Mouse (Mus musculus) testis, adult 2 months (tissue): ENCODE data around the gene Tnfaip8l2. TPM values are rescaled to one million over a fixed set of nuclear protein-coding genes. Genes with fewer than 3 reads are reported as not detected.

Experiments used
- H3K27ac ChIP-seq: fragments of 200-500 bp; 2 replicates; pipeline ENCODE4 v1.5.1; 2012; ENCODE audit warnings: low read depth, low read length; ENCODE audit not compliant: control insufficient read depth, insufficient read depth
- H3K27me3 ChIP-seq: fragments of 200-500 bp; 2 replicates; pipeline ENCODE4 v1.6.1; 2012; ENCODE audit warnings: mild to moderate bottlenecking, low read length, moderate library complexity; ENCODE audit not compliant: control insufficient read depth, insufficient read depth
- H3K36me3 ChIP-seq: fragments of 200-500 bp; 2 replicates; pipeline ENCODE4 v1.6.1; 2012; ENCODE audit warnings: mild to moderate bottlenecking, low read length; ENCODE audit not compliant: control insufficient read depth, insufficient read depth
- H3K4me1 ChIP-seq: fragments of 200-500 bp; 2 replicates; pipeline ENCODE4 v1.6.1; 2012; ENCODE audit warnings: low read length; ENCODE audit not compliant: control insufficient read depth, insufficient read depth
- H3K4me3 ChIP-seq: fragments of 200-500 bp; 2 replicates; pipeline ENCODE4 v1.5.1; 2012; ENCODE audit warnings: low read depth, mild to moderate bottlenecking, low read length, moderate library complexity, mixed read lengths; ENCODE audit not compliant: control insufficient read depth
- CTCF ChIP-seq: fragments of 200-500 bp; IDR thresholded peaks from 2 replicates; pipeline ENCODE4 v1.5.1; 2012; ENCODE audit warnings: low read depth, mild to moderate bottlenecking, inconsistent platforms, low read length, moderate library complexity; ENCODE audit not compliant: control insufficient read depth, insufficient read depth, insufficient replicate concordance
- POLR2A ChIP-seq: fragments of 200-500 bp; IDR thresholded peaks from 2 replicates; pipeline ENCODE4 v1.6.1; 2012; ENCODE audit warnings: low read depth, mild to moderate bottlenecking, inconsistent platforms, low read length, moderate library complexity; ENCODE audit not compliant: control insufficient read depth
- polyA plus RNA-seq: library from polyadenylated mRNA; depleted of rRNA; stranded (reverse); fragments of >200 nt; gene quantifications from 2 replicates; pipeline ENCODE4 v1.2.3, GENCODE M21; 2012

Gene Tnfaip8l2
- polyA plus RNA-seq, 1 experiment = 0.81 TPM

DNA sequence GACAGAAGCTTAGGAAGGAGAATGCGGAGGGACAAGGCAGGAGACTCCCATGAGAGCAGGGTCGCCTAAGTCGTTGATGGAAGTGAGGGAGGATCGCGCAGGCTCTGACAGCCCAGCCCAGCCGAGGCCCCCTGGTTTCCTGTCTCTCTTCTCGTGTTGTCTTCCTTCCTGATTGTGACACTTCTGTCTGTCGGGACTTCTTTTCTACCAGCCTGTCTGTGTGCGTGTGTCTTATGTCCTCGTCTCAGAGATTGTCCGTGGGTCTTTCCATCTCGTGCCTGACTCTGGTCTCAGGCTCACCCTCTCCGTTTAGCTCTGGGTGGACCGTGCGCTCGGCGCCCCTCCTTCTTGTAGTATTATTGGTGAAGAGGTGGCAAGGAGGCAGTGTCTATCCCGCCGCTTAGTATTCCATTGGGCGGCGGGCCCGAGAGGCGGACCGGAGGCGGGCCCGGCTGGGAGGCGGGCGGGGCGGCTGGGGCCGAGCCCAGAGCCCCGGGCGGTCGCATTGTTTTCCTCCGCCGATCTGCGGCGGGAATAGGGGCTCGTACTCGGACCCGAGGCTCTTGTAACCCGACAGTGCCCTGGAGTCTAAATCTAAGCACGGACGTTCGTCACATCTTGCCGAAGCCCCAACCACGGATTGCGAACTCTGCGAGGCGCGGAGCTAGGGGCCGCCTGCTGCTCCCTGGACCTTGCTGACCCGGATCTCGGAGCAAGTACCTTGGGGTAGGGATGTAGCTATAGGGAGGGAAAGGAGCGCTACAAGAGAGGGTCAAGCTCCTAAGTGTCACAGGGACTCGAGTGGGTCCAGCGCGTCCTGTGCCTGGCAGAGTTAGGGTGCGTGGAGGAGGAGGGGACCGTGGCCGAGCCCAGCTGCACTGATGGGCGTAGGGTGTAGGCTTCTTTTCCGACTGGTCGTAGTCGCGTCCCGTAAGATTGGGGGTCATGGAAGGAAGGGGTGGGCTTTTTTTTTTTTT lies 18.1 kb upstream of the Tnfaip8l2 start, which contains the start of gene Sema6c:
Sema6c (plus strand) TSS at position 471 of the 977 bp plus-strand sequence.
- Histone ChIP-seq H3K36me3 (no peaks in the 10 kb centered on the region), H3K27ac (peak within 1 kb of the TSS; percentile 47), H3K4me3 (peak within 1 kb of the TSS; percentile 86), H3K27me3 (no peaks in the 10 kb centered on the region; the same call in 1 of the 2 replicates), H3K4me1 (peaks cover 15% of the 10 kb centered on the region)
- TF ChIP-seq CTCF = no peak
- TF ChIP-seq POLR2A = peak; percentile 79

DNA sequence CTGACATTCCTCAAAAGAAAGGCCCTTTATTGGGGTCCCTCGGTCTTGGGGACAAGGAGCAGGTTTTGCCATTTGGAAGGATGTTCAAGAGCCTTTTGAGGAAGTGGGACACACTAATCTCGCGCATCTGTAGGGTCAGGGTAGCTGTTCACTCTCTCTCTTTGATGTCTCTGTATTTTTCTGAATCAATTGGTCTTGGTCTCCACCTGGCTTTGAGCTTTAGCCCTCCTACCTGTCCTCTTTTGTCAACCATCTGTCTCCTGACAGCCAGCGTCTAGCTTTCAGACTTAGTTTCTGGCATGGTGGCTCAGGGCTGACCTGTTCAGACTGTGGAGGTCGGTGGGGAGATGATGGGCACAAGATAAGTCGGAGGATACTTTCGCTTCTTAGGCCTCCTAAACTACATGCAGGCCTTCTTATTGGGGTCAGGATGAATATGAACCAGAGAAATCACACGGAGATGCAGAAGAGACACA lies 17.4 kb upstream of the Tnfaip8l2 start:
- Histone ChIP-seq H3K36me3 (no peaks in the 10 kb centered on the region), H3K4me3 (peak overlapping the region; percentile 86), H3K27me3 (no peaks in the 10 kb centered on the region; the same call in 1 of the 2 replicates), H3K4me1 (peaks cover 15% of the 10 kb centered on the region), H3K27ac (peak overlapping the region; percentile 27)
- no peak for TF ChIP-seq POLR2A
- no peak for TF ChIP-seq CTCF

DNA sequence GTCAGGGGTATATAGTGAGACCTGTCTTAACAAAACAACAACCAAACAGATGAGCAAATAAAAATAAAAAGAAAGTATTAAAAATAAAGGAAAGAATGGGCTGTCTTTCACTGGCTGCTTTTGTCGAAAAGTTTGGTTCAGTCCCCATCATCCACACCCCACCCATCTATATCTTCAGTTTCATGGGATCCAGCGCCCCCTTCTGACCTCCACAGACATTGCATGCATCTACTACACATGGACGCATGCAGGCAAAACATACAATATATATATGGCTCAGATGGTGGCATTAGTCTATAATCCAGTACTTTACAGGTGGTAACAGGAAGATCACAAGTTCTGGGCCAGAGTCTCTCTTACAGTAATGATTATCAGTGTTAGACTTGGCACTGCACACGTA lies 11.7 kb upstream of the Tnfaip8l2 start:
- TF ChIP-seq CTCF (peak; percentile 40; the same call in 1 of the 2 replicates), POLR2A (no peak)
- Histone ChIP-seq H3K36me3 (no peaks in the 10 kb centered on the region), H3K27ac (no peak overlapping the region)

DNA sequence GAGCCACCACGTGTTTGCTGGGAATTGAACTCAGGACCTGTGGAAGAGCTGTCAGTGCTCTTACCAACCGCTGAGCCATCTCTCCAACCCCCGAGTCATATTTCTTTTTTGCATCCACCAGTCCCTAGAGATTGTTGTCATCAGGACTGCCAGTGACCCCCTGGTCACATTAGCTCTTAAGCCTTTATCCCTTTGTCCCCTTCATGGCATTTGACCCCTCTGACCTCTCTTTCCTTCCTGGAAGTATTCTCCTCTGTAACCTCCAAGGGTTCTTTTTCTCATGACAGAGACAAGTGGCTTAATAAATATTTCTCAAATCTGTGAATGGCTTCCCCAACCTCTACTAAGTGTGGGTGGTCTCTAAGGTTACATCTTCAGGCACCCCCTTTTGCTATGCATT lies 5.8 kb upstream of the Tnfaip8l2 start:
- no peaks in the 10 kb centered on the region for H3K4me1 ChIP-seq
- no peaks in the 10 kb centered on the region for H3K27me3 ChIP-seq
- H3K4me3 ChIP-seq = no peak overlapping the region
- H3K36me3 ChIP-seq = no peaks in the 10 kb centered on the region
- TF ChIP-seq CTCF (no peak), POLR2A (no peak)
- H3K27ac ChIP-seq = no peak overlapping the region

More for the DNA sequence above, 11.7 kb upstream of the Tnfaip8l2 start:
- Histone ChIP-seq H3K4me1 (no peaks in the 10 kb centered on the region), H3K27me3 (no peaks in the 10 kb centered on the region), H3K4me3 (no peak overlapping the region)

DNA sequence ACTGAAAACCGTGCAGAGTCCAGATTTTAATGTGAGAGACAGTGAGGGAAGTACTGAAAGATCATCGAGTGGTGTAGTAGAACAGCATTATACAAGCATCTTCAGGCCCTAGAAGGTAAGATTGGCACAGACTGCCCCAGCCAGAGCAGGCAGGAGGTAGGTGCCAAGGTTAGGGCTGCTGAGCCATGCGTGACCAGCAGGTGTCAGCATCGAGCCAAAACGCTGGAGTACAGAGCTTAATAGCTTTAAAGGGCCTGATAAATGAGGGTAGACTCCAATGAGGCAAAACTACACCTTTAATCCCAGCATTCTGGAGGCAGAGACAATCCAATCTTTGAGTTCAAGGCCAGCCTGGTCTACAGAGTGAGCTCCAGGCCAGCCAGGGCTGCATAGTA lies 454 bp upstream of the Tnfaip8l2 start:
- peak; percentile 94; the same call in 1 of the 2 replicates for TF ChIP-seq CTCF
- no peak for TF ChIP-seq POLR2A
- Histone ChIP-seq H3K27me3 (no peaks in the 10 kb centered on the region), H3K27ac (no peak overlapping the region), H3K36me3 (no peaks in the 10 kb centered on the region; the same call in 1 of the 2 replicates), H3K4me3 (no peak overlapping the region), H3K4me1 (peaks cover 11% of the 10 kb centered on the region)

- no peak overlapping the region for H3K27ac ChIP-seq
- H3K27me3 ChIP-seq = no peaks in the 10 kb centered on the region
- no peak overlapping the region for H3K4me3 ChIP-seq
- H3K4me1 ChIP-seq = peaks cover 11% of the 10 kb centered on the region
- TF ChIP-seq POLR2A = no peak
- TF ChIP-seq CTCF = no peak
- H3K36me3 ChIP-seq = no peaks in the 10 kb centered on the region; the same call in 1 of the 2 replicates
Observed at GRCm38 (mm10) chr3:95141474-95141873, 686 bp downstream of the Tnfaip8l2 start.

DNA sequence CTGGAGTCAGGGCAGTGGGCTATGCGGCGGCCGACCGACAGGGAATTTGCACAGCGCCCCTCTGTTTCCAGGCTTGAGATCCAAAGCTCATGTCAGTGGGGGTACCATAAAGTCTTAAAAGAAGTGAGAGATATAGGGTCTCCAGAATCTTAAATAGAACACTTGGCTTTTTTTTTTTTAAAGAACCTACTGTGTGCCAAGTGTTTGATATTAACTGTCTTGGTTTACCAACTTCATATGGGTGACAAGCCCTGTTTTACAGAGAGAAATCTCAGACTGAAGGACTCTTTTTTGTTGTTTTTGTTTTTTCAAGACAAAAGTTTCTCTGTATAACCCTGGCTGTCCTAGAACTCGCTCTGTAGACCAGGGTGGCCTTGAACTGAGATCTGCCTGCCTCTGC lies 1.4 kb downstream of the Tnfaip8l2 start:
- TF ChIP-seq POLR2A (no peak), CTCF (no peak)
- no peaks in the 10 kb centered on the region for H3K27me3 ChIP-seq
- H3K4me3 ChIP-seq = peak overlapping the region; percentile 32; the same call in 1 of the 2 replicates
- peaks cover 11% of the 10 kb centered on the region for H3K4me1 ChIP-seq
- no peak overlapping the region for H3K27ac ChIP-seq
- H3K36me3 ChIP-seq = no peaks in the 10 kb centered on the region; the same call in 1 of the 2 replicates
